Mouse (Mus musculus): ENCODE data around the gene Zfp940.
"Not testable (repeated sequence)": the region's sequence is repeated elsewhere in the genome, so short reads cannot be mapped to it uniquely, and the experiment has no call there.

DNA sequence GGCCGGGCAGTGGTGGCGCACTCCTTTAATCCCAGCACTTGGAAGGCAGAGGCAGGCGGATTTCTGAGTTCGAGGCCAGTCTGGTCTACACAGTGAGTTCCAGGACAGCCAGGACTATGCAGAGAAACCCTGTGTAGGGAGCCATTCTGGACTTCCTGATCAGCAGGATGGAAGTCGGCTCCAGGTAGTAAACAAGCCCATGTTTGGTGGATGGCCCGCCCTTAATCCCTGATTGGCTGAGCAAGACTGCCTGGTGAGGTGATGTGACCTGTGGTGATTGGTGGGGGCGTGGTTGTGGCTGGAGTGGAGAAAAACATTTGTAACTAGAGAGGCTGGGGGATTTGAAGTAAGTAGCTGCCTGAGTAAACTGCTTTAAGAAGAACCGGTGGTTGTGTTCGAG, 24.1 kb upstream of the Zfp940 start:
- TF ChIP-seq POLR2A (IDR thresholded peaks at IDR 0.05; ENCODE audit: low read depth, low read length); CTCF (conservative IDR thresholded peaks at IDR 0.05 in 1 of 2, IDR thresholded peaks at IDR 0.05 in 1 of 2; ENCODE audit: low read depth in 2 of 2, low read length in 2 of 2); MAFK (IDR thresholded peaks at IDR 0.05; ENCODE audit: insufficient replicate concordance, low read length); HCFC1 (IDR thresholded peaks at IDR 0.05; ENCODE audit: low read depth, low read length); ZNF384 (IDR thresholded peaks at IDR 0.05; ENCODE audit: low read depth, low read length); GABPA (IDR thresholded peaks at IDR 0.05; ENCODE audit: insufficient replicate concordance, low read depth, low read length); TCF12 (IDR thresholded peaks at IDR 0.05; ENCODE audit: low read depth, low read length); ZKSCAN1 (IDR thresholded peaks at IDR 0.05; ENCODE audit: borderline replicate concordance, low read depth, low read length); SIN3A (IDR thresholded peaks at IDR 0.05; ENCODE audit: low read length); NRF1 (IDR thresholded peaks at IDR 0.05; ENCODE audit: low read depth, low read length); RCOR1 (conservative IDR thresholded peaks at IDR 0.05; ENCODE audit: low read depth, low read length); EP300 (IDR thresholded peaks at IDR 0.05; ENCODE audit: low read length); JUN (IDR thresholded peaks at IDR 0.05; ENCODE audit: insufficient read depth, low read depth, low read length): not testable (repeated sequence)
